Mouse (Mus musculus): ENCODE measurements at regions not wholly inside any gene's neighbourhood (a gene's known extent, or its start where the extent isn't known, plus 50 kb on each side); places are given as distances from the start of the nearest gene placed in this dataset.

DNA sequence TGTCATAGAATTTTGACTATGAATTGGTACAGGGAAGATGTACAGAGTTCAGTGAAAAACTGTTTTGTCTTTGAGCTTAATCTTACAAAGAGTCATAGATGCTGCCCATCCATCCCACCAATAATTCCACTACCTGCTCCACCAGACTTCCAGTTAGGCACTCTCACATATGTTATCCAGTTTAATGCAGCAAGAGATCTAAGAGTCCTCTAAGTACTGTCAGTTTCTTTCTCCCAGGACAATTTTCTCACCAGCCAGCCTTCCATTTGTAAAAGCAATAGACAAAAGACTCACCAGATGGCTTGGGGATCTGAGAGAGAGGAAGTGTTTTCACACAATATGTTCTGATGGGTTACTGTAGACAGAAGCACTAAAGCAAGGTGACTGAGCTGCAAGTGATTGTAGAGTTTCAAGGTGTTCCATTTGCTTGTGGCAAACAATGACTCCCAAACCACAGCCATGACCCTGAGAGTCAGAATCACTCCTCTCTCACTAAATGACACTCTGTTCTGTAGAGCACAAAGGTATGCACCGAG lies 365.6 kb downstream of the Gsdmc2 start:
- H3K36me3 ChIP-seq (ENCODE audit: control insufficient read depth, insufficient read depth, low read length, poor library complexity, severe bottlenecking) = no peaks in the 10 kb centered on the region
- in situ Hi-C loops (cut with MboI; ENCODE audit: low sequenced_read_pairs in 2 of 2, unreplicated experiment in 2 of 2) = no loop called here
- H3K27ac ChIP-seq (ENCODE audit: insufficient read depth, low read depth, low read length, poor library complexity, severe bottlenecking) = no peak overlapping the region
- no peak for DNase-seq (ENCODE audit: low read depth, low spot score)
- H3K4me3 ChIP-seq (ENCODE audit: insufficient read depth in 1 of 2, low read depth in 1 of 2, low read length in 2 of 2, poor library complexity in 1 of 2, severe bottlenecking in 1 of 2) = no peak overlapping the region
- no peaks in the 10 kb centered on the region for H3K9me3 ChIP-seq (ENCODE audit: control insufficient read depth, insufficient read depth, low read depth, low read length)
- no peak overlapping the region for H3K9ac ChIP-seq (ENCODE audit: insufficient read depth, low read depth, low read length, poor library complexity, severe bottlenecking)
- no peak for TF ChIP-seq HCFC1 (IDR thresholded peaks at IDR 0.05; ENCODE audit: borderline replicate concordance, insufficient read depth, low read length)
- TF ChIP-seq MAFK (IDR thresholded peaks at IDR 0.05; ENCODE audit: insufficient read depth, low read depth, low read length) = no peak
- TF ChIP-seq ZC3H11A (IDR thresholded peaks at IDR 0.05; ENCODE audit: borderline replicate concordance, low read depth, low read length) = no peak
- TF ChIP-seq CHD2 (IDR thresholded peaks at IDR 0.05; ENCODE audit: low read depth, low read length) = no peak
- no peak for TF ChIP-seq ZNF384 (IDR thresholded peaks at IDR 0.05; ENCODE audit: low read depth, low read length)
- H3K4me1 ChIP-seq (ENCODE audit: control insufficient read depth in 2 of 2, insufficient read depth in 2 of 2, low read length in 2 of 2, poor library complexity in 1 of 2) = no peaks in the 10 kb centered on the region

DNA sequence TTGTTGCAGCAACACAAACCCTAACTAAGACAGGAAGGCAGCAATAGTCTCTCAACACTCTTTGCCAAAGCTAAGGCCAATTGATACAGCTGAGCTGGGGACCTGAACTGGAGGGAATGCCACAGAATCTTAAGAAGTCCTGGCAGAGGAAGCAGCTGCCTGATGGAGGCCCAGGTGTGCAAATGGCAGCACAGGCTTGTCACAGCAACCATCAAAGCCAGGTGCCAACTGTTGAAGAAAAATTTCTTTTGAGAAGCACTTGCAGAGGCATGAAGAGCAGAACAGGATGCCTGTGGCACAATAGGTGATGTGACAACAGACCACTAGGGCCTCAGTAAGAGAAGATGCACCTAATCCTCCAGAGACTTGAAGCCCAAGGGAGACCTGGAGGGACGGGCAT lies 378.1 kb downstream of the Gsdmc2 start:
- no peak overlapping the region for H3K9ac ChIP-seq (ENCODE audit: insufficient read depth, low read depth, low read length, poor library complexity, severe bottlenecking)
- H3K9me3 ChIP-seq (ENCODE audit: control insufficient read depth, insufficient read depth, low read depth, low read length) = no peaks in the 10 kb centered on the region
- H3K27ac ChIP-seq (ENCODE audit: insufficient read depth, low read depth, low read length, poor library complexity, severe bottlenecking) = no peak overlapping the region
- DNase-seq (ENCODE audit: low read depth, low spot score) = no peak
- TF ChIP-seq HCFC1 (IDR thresholded peaks at IDR 0.05; ENCODE audit: borderline replicate concordance, insufficient read depth, low read length) = no peak
- no peak for TF ChIP-seq MAFK (IDR thresholded peaks at IDR 0.05; ENCODE audit: insufficient read depth, low read depth, low read length)
- TF ChIP-seq CHD2 (IDR thresholded peaks at IDR 0.05; ENCODE audit: low read depth, low read length) = no peak
- no peak for TF ChIP-seq ZC3H11A (IDR thresholded peaks at IDR 0.05; ENCODE audit: borderline replicate concordance, low read depth, low read length)
- TF ChIP-seq ZNF384 (IDR thresholded peaks at IDR 0.05; ENCODE audit: low read depth, low read length) = no peak
- H3K4me1 ChIP-seq (ENCODE audit: control insufficient read depth in 2 of 2, insufficient read depth in 2 of 2, low read length in 2 of 2, poor library complexity in 1 of 2) = no peaks in the 10 kb centered on the region
- no peaks in the 10 kb centered on the region for H3K36me3 ChIP-seq (ENCODE audit: control insufficient read depth, insufficient read depth, low read length, poor library complexity, severe bottlenecking)
- in situ Hi-C loops (cut with MboI; ENCODE audit: low sequenced_read_pairs in 2 of 2, unreplicated experiment in 2 of 2) = no loop called here
- H3K4me3 ChIP-seq (ENCODE audit: insufficient read depth in 1 of 2, low read depth in 1 of 2, low read length in 2 of 2, poor library complexity in 1 of 2, severe bottlenecking in 1 of 2) = no peak overlapping the region

DNA sequence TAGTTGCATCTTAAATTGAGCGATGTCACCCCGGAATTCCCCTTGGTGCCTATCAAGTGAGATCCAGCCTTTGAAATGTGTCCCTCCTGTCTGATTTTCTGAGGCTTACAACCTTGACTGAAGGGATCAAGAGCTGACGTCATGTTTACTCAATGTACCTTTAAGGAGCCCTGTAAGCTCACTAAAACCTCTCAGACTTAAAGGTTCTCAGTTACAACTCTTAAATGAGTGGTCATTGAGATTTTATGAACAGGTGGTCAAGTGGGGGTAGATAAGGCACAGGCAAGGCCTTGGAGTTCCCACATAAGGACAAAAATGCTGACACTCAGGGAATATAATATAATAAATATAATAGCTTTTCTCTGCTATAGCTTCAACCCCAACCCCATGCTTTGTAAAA lies 392.4 kb downstream of the Gsdmc2 start:
- in situ Hi-C loops (cut with MboI; ENCODE audit: low sequenced_read_pairs in 2 of 2, unreplicated experiment in 2 of 2) = no loop called here
- no peaks in the 10 kb centered on the region for H3K9me3 ChIP-seq (ENCODE audit: control insufficient read depth, insufficient read depth, low read depth, low read length)
- no peaks in the 10 kb centered on the region for H3K36me3 ChIP-seq (ENCODE audit: control insufficient read depth, insufficient read depth, low read length, poor library complexity, severe bottlenecking)
- TF ChIP-seq HCFC1 (IDR thresholded peaks at IDR 0.05; ENCODE audit: borderline replicate concordance, insufficient read depth, low read length) = no peak
- no peak for TF ChIP-seq ZNF384 (IDR thresholded peaks at IDR 0.05; ENCODE audit: low read depth, low read length)
- no peak for TF ChIP-seq CHD2 (IDR thresholded peaks at IDR 0.05; ENCODE audit: low read depth, low read length)
- TF ChIP-seq ZC3H11A (IDR thresholded peaks at IDR 0.05; ENCODE audit: borderline replicate concordance, low read depth, low read length) = no peak
- no peak for TF ChIP-seq MAFK (IDR thresholded peaks at IDR 0.05; ENCODE audit: insufficient read depth, low read depth, low read length)
- no peak overlapping the region for H3K27ac ChIP-seq (ENCODE audit: insufficient read depth, low read depth, low read length, poor library complexity, severe bottlenecking)
- no peak overlapping the region for H3K9ac ChIP-seq (ENCODE audit: insufficient read depth, low read depth, low read length, poor library complexity, severe bottlenecking)
- H3K4me1 ChIP-seq (ENCODE audit: control insufficient read depth in 2 of 2, insufficient read depth in 2 of 2, low read length in 2 of 2, poor library complexity in 1 of 2) = no peaks in the 10 kb centered on the region
- no peak for DNase-seq (ENCODE audit: low read depth, low spot score)
- no peak overlapping the region for H3K4me3 ChIP-seq (ENCODE audit: insufficient read depth in 1 of 2, low read depth in 1 of 2, low read length in 2 of 2, poor library complexity in 1 of 2, severe bottlenecking in 1 of 2)

DNA sequence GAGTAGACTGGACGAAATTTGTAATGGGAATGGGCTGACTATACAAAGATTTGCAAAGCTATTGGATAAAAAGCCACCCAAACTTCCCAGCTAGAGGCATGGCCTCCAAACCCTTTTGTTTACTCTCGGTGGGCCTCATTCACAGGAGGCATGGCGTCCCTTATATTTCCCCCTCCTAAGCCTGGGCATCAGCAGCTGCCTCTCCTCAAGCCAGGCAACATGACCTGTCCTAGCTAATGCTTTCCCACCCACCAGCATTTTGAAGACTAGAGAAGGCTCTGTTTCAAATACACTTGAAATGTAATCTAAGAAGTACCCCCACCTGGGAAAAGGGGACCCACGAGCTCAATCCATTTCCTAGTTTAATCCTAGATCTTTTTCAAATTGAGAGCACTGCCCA lies 398.7 kb downstream of the Gsdmc2 start:
- in situ Hi-C loops (cut with MboI; ENCODE audit: low sequenced_read_pairs in 2 of 2, unreplicated experiment in 2 of 2) = no loop called here
- TF ChIP-seq MAFK (IDR thresholded peaks at IDR 0.05; ENCODE audit: insufficient read depth, low read depth, low read length) (no peak), HCFC1 (IDR thresholded peaks at IDR 0.05; ENCODE audit: borderline replicate concordance, insufficient read depth, low read length) (no peak), CHD2 (IDR thresholded peaks at IDR 0.05; ENCODE audit: low read depth, low read length) (no peak), ZC3H11A (IDR thresholded peaks at IDR 0.05; ENCODE audit: borderline replicate concordance, low read depth, low read length) (no peak), ZNF384 (IDR thresholded peaks at IDR 0.05; ENCODE audit: low read depth, low read length) (no peak)
- H3K36me3 ChIP-seq (ENCODE audit: control insufficient read depth, insufficient read depth, low read length, poor library complexity, severe bottlenecking) = no peaks in the 10 kb centered on the region

DNA sequence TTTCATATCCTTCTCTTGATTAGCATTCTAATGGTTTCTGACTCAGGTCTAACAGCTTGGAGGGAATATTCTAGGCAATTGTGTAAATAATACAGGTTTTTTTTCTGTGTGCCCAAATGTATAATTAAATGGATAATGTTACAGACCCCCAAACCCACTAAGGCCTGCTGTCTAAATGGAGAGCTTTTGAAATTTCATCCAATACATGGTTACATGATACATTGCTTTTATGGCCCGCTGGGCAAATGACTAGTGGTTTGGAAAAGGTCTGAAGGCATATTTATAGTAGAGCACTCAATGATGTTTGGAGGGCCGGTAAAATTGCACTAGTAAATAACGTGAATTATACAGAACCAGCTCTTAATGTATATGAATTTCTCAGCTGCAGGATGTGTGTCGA lies 400.0 kb downstream of the Gsdmc2 start:
- Histone ChIP-seq H3K27ac (ENCODE audit: insufficient read depth, low read depth, low read length, poor library complexity, severe bottlenecking) (no peak overlapping the region), H3K9ac (ENCODE audit: insufficient read depth, low read depth, low read length, poor library complexity, severe bottlenecking) (no peak overlapping the region), H3K4me3 (ENCODE audit: insufficient read depth in 1 of 2, low read depth in 1 of 2, low read length in 2 of 2, poor library complexity in 1 of 2, severe bottlenecking in 1 of 2) (no peak overlapping the region), H3K36me3 (ENCODE audit: control insufficient read depth, insufficient read depth, low read length, poor library complexity, severe bottlenecking) (no peaks in the 10 kb centered on the region), H3K4me1 (ENCODE audit: control insufficient read depth in 2 of 2, insufficient read depth in 2 of 2, low read length in 2 of 2, poor library complexity in 1 of 2) (no peaks in the 10 kb centered on the region), H3K9me3 (ENCODE audit: control insufficient read depth, insufficient read depth, low read depth, low read length) (no peaks in the 10 kb centered on the region)
- in situ Hi-C loops (cut with MboI; ENCODE audit: low sequenced_read_pairs in 2 of 2, unreplicated experiment in 2 of 2) = no loop called here
- DNase-seq (ENCODE audit: low read depth, low spot score) = no peak
- no peak for TF ChIP-seq MAFK (IDR thresholded peaks at IDR 0.05; ENCODE audit: insufficient read depth, low read depth, low read length)
- no peak for TF ChIP-seq CHD2 (IDR thresholded peaks at IDR 0.05; ENCODE audit: low read depth, low read length)
- no peak for TF ChIP-seq ZC3H11A (IDR thresholded peaks at IDR 0.05; ENCODE audit: borderline replicate concordance, low read depth, low read length)
- no peak for TF ChIP-seq HCFC1 (IDR thresholded peaks at IDR 0.05; ENCODE audit: borderline replicate concordance, insufficient read depth, low read length)
- TF ChIP-seq ZNF384 (IDR thresholded peaks at IDR 0.05; ENCODE audit: low read depth, low read length) = no peak

More for the DNA sequence above, 398.7 kb downstream of the Gsdmc2 start:
- Histone ChIP-seq H3K9me3 (ENCODE audit: control insufficient read depth, insufficient read depth, low read depth, low read length) (no peaks in the 10 kb centered on the region), H3K4me1 (ENCODE audit: control insufficient read depth in 2 of 2, insufficient read depth in 2 of 2, low read length in 2 of 2, poor library complexity in 1 of 2) (no peaks in the 10 kb centered on the region), H3K4me3 (ENCODE audit: insufficient read depth in 1 of 2, low read depth in 1 of 2, low read length in 2 of 2, poor library complexity in 1 of 2, severe bottlenecking in 1 of 2) (no peak overlapping the region), H3K9ac (ENCODE audit: insufficient read depth, low read depth, low read length, poor library complexity, severe bottlenecking) (no peak overlapping the region), H3K27ac (ENCODE audit: insufficient read depth, low read depth, low read length, poor library complexity, severe bottlenecking) (no peak overlapping the region)
- no peak for DNase-seq (ENCODE audit: low read depth, low spot score)

Data from ES-E14 (cell line).